Mouse (Mus musculus) adrenal gland (tissue): Measurements from ENCODE around the gene Dll4.

Experiments
- intact Hi-C: fragments of 180-260 bp; cut with DNase I; formaldehyde crosslinking; loops from one replicate; pipeline ENCODE4 v1.15.1; 2025

Gene Dll4

DNA sequence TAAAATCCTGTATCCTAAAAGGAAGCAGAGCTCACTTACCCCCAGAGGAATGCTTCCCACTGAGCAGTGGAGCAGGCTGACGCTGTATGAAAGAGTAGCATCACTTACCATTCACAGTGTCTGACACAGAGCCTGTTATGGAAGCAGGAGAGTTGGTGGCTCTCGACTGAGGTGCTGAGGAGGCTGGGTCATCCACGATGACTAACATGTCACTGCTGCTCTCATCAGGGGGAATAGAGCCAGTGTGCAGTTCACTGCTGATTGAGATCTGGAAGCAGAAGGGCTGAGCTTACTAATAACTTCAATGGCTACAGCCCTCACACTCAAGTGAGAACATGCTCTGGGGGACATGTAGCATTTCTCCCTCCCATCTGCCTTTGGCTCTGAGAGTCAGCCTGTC is 53.9 kb downstream of the Dll4 start:
- intact Hi-C loops = loop anchor here (5.0 kb wide), 1 partner anchor 42 kb away; no protein-coding TSS in a partner anchor
